Mouse (Mus musculus) forebrain, embryonic 14.5 days (tissue): ENCODE measurements at regions not wholly inside any gene's neighbourhood (a gene's known extent, or its start where the extent isn't known, plus 50 kb on each side); places are given as distances from the start of the nearest gene placed in this dataset.

ENCODE experiments used
- ATAC-seq: fragments of 200-750 bp; cut with Nextera tagmentation; 2 replicates; pipeline ENCODE4 v1.8.0; 2017; ENCODE audit warnings: mild to moderate bottlenecking, moderate library complexity
- DNase-seq: peaks from one replicate; pipeline ENCODE4 v3.0.0-alpha.2; 2015; ENCODE audit warnings: low spot score
- H3K27ac ChIP-seq: fragments of 300-500 bp; sonication (generic); 2 replicates; pipeline ENCODE4 v1.5.1; 2014; ENCODE audit warnings: low read depth, mild to moderate bottlenecking, control low read depth, low read length, moderate library complexity
- H3K27me3 ChIP-seq: fragments of 300-500 bp; sonication (generic); replicated peaks from 2 replicates; pipeline ENCODE4 v1.6.1; 2014; ENCODE audit warnings: low read length, control low read depth, mixed read lengths; ENCODE audit not compliant: control insufficient read depth, insufficient read depth
- H3K36me3 ChIP-seq: fragments of 300-500 bp; sonication (generic); 2 replicates; pipeline ENCODE4 v1.6.1; 2014; ENCODE audit warnings: low read length, control low read depth; ENCODE audit not compliant: control insufficient read depth, insufficient read depth
- H3K4me1 ChIP-seq: fragments of 300-500 bp; sonication (generic); 2 replicates; pipeline ENCODE4 v1.6.1; 2014; ENCODE audit warnings: antibody characterized with exemption, low read length, control low read depth; ENCODE audit not compliant: control insufficient read depth, insufficient read depth
- H3K4me2 ChIP-seq: fragments of 300-500 bp; sonication (generic); 2 replicates; pipeline ENCODE4 v1.6.1; 2014; ENCODE audit warnings: mild to moderate bottlenecking, control low read depth, low read length
- H3K4me3 ChIP-seq: fragments of 300-500 bp; sonication (generic); 2 replicates; pipeline ENCODE4 v1.5.1; 2014; ENCODE audit warnings: low read depth, low read length, control low read depth
- H3K9ac ChIP-seq: fragments of 300-500 bp; sonication (generic); 2 replicates; pipeline ENCODE4 v1.6.1; 2014; ENCODE audit warnings: mild to moderate bottlenecking, low read length, control low read depth, moderate library complexity
- H3K9me3 ChIP-seq: fragments of 300-500 bp; sonication (generic); replicated peaks from 2 replicates; pipeline ENCODE4 v1.6.1; 2016; ENCODE audit warnings: low read length, control low read depth, mixed read lengths; ENCODE audit not compliant: control insufficient read depth
- WGBS: fragments of 180-500 bp; shearing (Covaris S2); extraction: QIAGEN DNeasy Blood & Tissue Kit; methylation state at CpG from one replicate; pipeline ENCODE4 v1.1.7; 2014; 5-methylcytosine and 5-hydroxymethylcytosine counted together

DNA sequence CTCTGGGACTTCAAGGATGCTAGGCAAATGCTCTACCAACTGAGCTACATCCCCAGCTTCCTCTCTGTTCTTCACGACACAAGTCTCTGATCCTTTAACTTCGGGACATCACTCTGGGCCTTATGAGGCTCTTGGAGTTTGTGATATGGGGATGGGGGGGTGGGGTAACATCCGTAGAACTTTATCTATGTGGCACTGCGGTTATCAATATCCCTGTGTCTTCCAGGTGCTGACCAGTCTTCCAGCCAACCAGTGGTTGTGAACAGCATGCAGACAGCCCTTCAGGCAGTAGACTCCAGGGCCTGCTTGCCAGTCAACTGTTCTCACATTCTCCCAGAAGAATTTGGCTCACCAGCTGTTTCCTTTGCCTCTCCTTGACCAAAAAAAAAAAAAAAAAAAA lies 244.7 kb upstream of the Hs6st1 start:
- DNase-seq (no peak), ATAC-seq (no peak)
- H3K4me1 ChIP-seq: 0 out of 2 replicates have a peak, but pooled peaks cover 2% of the 10 kb centered on the region
- no peak overlapping the region for H3K4me2 ChIP-seq
- H3K9me3 ChIP-seq: no peaks in the 10 kb centered on the region
- H3K36me3 ChIP-seq: no peaks in the 10 kb centered on the region
- no peak overlapping the region for H3K9ac ChIP-seq
- 94% methylated on average over 4 of the region's 4 CpGs for WGBS
- H3K4me3 ChIP-seq: no peak overlapping the region
- H3K27ac ChIP-seq: no peak overlapping the region
- no peaks in the 10 kb centered on the region for H3K27me3 ChIP-seq

GRCm38 (mm10) chr1:35823981-35824880 lies 244.0 kb upstream of the Hs6st1 start:
- no peak overlapping the region for H3K9ac ChIP-seq
- H3K27ac ChIP-seq: no peak overlapping the region
- ATAC-seq (peak; percentile 61), DNase-seq (peak; percentile 40)
- 63% methylated on average over 24 of the region's 24 CpGs for WGBS
- H3K4me3 ChIP-seq: no peak overlapping the region
- H3K27me3 ChIP-seq: no peaks in the 10 kb centered on the region
- H3K4me1 ChIP-seq: 0 out of 2 replicates have a peak, but pooled peaks cover 2% of the 10 kb centered on the region
- no peaks in the 10 kb centered on the region for H3K9me3 ChIP-seq
- H3K4me2 ChIP-seq: no peak overlapping the region
- no peaks in the 10 kb centered on the region for H3K36me3 ChIP-seq

DNA sequence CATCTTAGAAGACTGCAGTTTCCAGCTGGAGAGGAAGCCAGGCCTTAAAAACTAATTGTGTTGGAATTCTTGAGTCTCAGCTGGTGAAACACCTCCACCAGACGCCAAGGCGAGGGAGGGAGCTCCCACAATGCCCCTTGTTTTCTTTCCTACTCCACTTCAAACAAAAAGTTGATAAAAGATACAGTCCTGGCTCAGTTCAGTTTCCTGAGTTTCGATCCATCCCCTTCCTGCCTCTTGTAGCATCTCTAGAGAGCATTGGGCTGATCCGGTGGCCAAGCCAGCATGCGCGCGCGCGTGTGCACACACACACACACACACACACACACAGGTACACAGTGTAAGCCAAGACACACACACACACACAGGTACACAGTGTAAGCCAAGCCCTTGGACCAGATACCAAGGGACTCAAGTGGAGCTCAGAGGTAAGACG lies 242.7 kb upstream of the Hs6st1 start:
- ATAC-seq: no peak
- Histone ChIP-seq H3K36me3 (no peaks in the 10 kb centered on the region), H3K27me3 (no peaks in the 10 kb centered on the region), H3K27ac (no peak overlapping the region), H3K4me2 (no peak overlapping the region), H3K4me3 (no peak overlapping the region), H3K4me1 (0 out of 2 replicates have a peak, but pooled peaks cover 2% of the 10 kb centered on the region), H3K9ac (no peak overlapping the region), H3K9me3 (no peaks in the 10 kb centered on the region)
- 81% methylated on average over 10 of the region's 10 CpGs for WGBS
- DNase-seq: no peak

GRCm38 (mm10) chr1:35826575-35827114 lies 241.6 kb upstream of the Hs6st1 start:
- H3K9me3 ChIP-seq: no peaks in the 10 kb centered on the region
- no peak overlapping the region for H3K4me3 ChIP-seq
- no peak overlapping the region for H3K9ac ChIP-seq
- H3K36me3 ChIP-seq: no peaks in the 10 kb centered on the region
- ATAC-seq (no peak), DNase-seq (no peak)
- H3K4me2 ChIP-seq: no peak overlapping the region
- no peak overlapping the region for H3K27ac ChIP-seq
- 0 out of 2 replicates have a peak, but pooled peaks cover 2% of the 10 kb centered on the region for H3K4me1 ChIP-seq
- WGBS: 74% methylated on average over 7 of the region's 7 CpGs
- no peaks in the 10 kb centered on the region for H3K27me3 ChIP-seq

- no peak for DNase-seq
These were observed 240.7 kb upstream of the Hs6st1 start for GRCm38 (mm10) chr1:35827471-35827870.

GRCm38 (mm10) chr1:35834180-35834579 lies 234.0 kb upstream of the Hs6st1 start:
- Histone ChIP-seq H3K27me3 (no peaks in the 10 kb centered on the region), H3K4me3 (no peak overlapping the region), H3K9ac (no peak overlapping the region), H3K9me3 (no peaks in the 10 kb centered on the region), H3K4me2 (no peak overlapping the region), H3K36me3 (no peaks in the 10 kb centered on the region), H3K27ac (no peak overlapping the region), H3K4me1 (no peaks in the 10 kb centered on the region)
- ATAC-seq (no peak), DNase-seq (no peak)
- 82% methylated on average over 7 of the region's 7 CpGs for WGBS

More at GRCm38 (mm10) chr1:35827471-35827870, 240.7 kb upstream of the Hs6st1 start:
- no peak overlapping the region for H3K27ac ChIP-seq
- H3K27me3 ChIP-seq: no peaks in the 10 kb centered on the region
- H3K36me3 ChIP-seq: no peaks in the 10 kb centered on the region
- no peaks in the 10 kb centered on the region for H3K9me3 ChIP-seq
- no peak overlapping the region for H3K4me2 ChIP-seq
- no peak overlapping the region for H3K4me3 ChIP-seq
- H3K9ac ChIP-seq: no peak overlapping the region
- no peak for ATAC-seq
- 84% methylated on average over 3 of the region's 3 CpGs for WGBS
- 0 out of 2 replicates have a peak, but pooled peaks cover 2% of the 10 kb centered on the region for H3K4me1 ChIP-seq

DNA sequence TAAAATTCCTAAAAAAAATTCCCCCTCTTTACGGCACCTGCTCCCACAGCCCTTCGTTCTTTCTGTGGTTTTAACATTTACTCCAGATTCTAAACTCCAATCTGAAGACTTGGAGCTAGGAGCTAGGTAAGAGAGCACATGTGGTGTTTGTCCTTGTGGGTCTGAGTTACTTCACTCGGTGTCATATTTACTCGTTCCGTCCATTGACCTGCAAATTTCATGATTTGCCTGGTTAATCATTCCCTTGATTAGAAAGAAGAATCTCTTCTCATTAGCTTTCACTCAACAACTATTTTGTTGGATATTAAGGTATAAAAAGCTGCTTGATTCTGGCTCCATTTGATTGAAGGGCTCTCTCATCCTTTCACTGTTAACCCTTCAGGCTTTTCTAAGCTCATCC lies 231.6 kb upstream of the Hs6st1 start:
- Histone ChIP-seq H3K27ac (no peak overlapping the region), H3K36me3 (no peaks in the 10 kb centered on the region), H3K9me3 (no peaks in the 10 kb centered on the region), H3K4me3 (no peak overlapping the region), H3K4me2 (no peak overlapping the region), H3K9ac (no peak overlapping the region), H3K27me3 (no peaks in the 10 kb centered on the region), H3K4me1 (no peaks in the 10 kb centered on the region)
- no peak for DNase-seq
- no peak for ATAC-seq
- 81% methylated on average over 5 of the region's 5 CpGs for WGBS

- Histone ChIP-seq H3K4me2 (no peak overlapping the region), H3K4me3 (no peak overlapping the region), H3K27me3 (no peaks in the 10 kb centered on the region), H3K4me1 (no peaks in the 10 kb centered on the region), H3K9me3 (no peaks in the 10 kb centered on the region), H3K27ac (no peak overlapping the region), H3K9ac (no peak overlapping the region), H3K36me3 (no peaks in the 10 kb centered on the region)
- no peak for ATAC-seq
- 66% methylated on average over 3 of the region's 3 CpGs for WGBS
- DNase-seq: no peak
These were observed 229.6 kb upstream of the Hs6st1 start for GRCm38 (mm10) chr1:35838625-35839024.

DNA sequence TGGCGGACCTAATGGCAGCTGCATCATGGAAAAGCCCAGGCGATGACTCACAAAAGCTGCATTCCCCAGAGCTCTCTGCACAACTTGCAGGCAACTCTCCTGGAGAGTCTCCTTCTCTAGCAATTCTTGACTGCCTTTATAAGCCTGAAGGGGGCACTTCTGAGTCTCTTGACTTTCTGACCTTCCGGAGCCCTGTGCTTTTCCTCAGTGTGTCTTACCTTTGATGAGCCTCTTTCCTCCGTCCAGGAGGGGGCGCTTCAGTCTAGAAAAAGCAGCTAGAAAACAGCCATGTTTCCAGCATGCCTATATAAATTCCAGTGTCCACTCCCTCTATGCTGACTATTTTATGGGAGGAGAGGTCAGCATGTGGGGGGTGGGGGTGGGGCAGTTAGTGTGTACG lies 228.8 kb upstream of the Hs6st1 start:
- Histone ChIP-seq H3K9me3 (no peaks in the 10 kb centered on the region), H3K4me3 (no peak overlapping the region), H3K9ac (no peak overlapping the region), H3K4me1 (no peaks in the 10 kb centered on the region), H3K27me3 (no peaks in the 10 kb centered on the region), H3K36me3 (no peaks in the 10 kb centered on the region), H3K4me2 (no peak overlapping the region), H3K27ac (no peak overlapping the region)
- WGBS: 71% methylated on average over 6 of the region's 6 CpGs
- DNase-seq: peak; percentile 37
- 0 out of 2 replicates have a peak, but pooled peaks have one; percentile 7 for ATAC-seq
